Mouse (Mus musculus) C3H10T1/2 (cell line): Measurements from ENCODE around the gene Micu1. TPM values are rescaled to one million over a fixed set of nuclear protein-coding genes. Genes with fewer than 3 reads are reported as not detected.

ENCODE experiments used
- polyA plus RNA-seq, 2 experiments: library from polyadenylated mRNA; unstranded; fragments of >200 nt; fragmentation: generic; extraction: Trizol; gene quantifications; one replicate each; pipeline ENCODE4 v1.2.1; 2012; ENCODE audit warnings: missing spikeins in 2 of 2

The Micu1 gene
- polyA plus RNA-seq: 10 to 100 TPM; 72.4 to 93.1 TPM

DNA sequence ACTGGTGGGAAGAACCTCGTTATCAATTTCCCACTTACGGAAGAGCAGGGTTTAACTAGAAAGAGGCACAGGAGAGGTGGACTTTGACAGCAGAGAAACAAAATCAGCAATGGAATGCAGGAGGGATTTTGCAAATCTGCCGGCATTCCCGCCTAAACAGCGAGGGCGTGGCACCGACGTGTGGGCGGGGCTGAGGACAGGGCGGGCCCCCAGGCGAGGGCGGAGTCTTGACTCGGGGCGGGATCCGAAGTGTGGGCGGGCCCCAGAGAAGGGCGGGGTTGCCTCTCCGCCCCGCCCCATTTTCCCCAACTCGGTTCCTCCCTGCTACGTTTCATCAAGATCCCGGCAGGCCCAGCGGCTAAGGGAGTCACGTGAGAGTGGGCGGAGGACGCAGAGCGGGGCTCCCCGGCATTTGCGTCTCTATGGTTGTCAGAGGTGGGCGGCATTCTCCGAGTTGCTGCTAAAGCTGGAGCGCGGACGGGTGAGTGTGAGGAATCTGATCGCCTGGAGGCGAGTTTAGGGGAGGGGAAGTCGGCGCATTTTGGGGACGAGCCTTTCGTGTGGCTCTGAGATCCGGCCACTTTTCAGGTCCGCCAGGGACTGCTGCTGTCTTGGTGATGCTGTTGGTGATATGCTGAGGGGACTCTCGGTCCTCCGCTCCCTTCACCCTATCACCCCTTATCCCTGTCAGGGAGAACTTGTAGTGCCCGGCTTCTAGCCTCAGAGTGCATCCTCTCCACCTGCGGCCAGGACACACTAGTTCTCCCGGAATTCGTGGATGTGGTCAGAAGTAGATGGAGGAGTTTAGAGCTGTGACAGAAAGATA lies at the start of gene Micu1:
Micu1 (plus strand) TSS at position 271 of the 826 bp plus-strand sequence.

DNA sequence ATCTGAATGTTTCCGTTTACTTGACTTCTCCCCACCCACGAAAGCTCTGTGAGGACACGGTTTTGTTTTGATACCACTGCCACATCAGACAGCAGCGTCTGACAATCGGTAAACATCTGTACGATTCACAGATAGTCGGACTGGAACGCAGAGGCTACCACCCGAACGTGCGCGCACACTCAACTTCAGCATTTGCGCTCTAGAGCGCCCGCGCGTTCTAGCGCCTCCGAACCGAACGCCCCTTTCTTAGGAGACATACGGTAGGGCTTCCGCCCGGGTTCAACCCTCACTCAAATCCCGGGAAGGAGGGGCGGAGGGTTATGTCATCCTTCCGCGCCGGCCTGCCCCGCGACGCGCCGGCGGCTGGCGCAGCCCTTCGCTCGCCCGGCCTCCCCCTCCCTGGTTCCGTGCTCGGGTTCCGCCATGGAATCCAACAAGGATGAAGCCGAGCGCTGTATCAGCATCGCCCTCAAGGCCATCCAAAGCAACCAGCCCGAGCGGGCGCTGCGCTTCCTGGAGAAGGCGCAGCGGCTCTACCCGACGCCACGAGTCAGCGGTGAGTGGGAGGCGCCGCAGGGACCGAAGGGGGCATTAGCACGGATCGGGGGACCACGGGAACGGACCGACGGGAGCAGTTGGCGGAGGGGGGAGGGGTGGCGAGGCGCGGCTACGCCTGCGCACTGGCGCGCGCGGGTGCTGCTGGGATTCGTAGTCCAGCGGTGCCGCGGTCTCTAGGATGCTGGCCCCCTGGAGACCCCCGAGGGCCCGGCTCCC lies 177.2 kb downstream of the Micu1 start, which contains the start of gene Dnajb12:
Dnajb12 (plus strand) TSS at position 302 of the 774 bp plus-strand sequence.

Other genes starting within 250 kb of the Micu1 start
- under 1 TPM; 0.13 to 0.37 TPM for gene Gm10322, start 86.4 kb upstream of the Micu1 start, polyA plus RNA-seq
- 10 to 100 TPM in 1 of 2 experiments, 1 to 10 TPM in 1; 5.0 to 14.4 TPM for gene Mcu, start 85.8 kb upstream of the Micu1 start, polyA plus RNA-seq
- 10 to 100 TPM; 13.6 to 45.7 TPM for gene Dnajb12, start 177.1 kb downstream of the Micu1 start, polyA plus RNA-seq
- 100 to 1,000 TPM in 1 of 2 experiments, 10 to 100 TPM in 1; 28.6 to 121 TPM for gene Ddit4, start 249.4 kb downstream of the Micu1 start, polyA plus RNA-seq